Mouse (Mus musculus): Measurements from ENCODE around the gene Rexo1. TPM values are rescaled to one million over a fixed set of nuclear protein-coding genes. Genes with fewer than 3 reads are reported as not detected.

The Rexo1 gene
- total and polyA plus RNA-seq, 2 experiments from 2014 or later: 27.6 to 51.0 TPM

- Histone ChIP-seq H3K9ac (replicated peaks; ENCODE audit: low read length) (no peak overlapping the region), H3K4me1 (ENCODE audit: insufficient read depth, low read length) (no peaks in the 10 kb centered on the region), H3K4me2 (ENCODE audit: low read depth, low read length) (no peak overlapping the region), H3K27ac (no peak overlapping the region), H3K27me3 (ENCODE audit: insufficient read depth, low read length) (no peaks in the 10 kb centered on the region), H3K9me3 (ENCODE audit: low read length) (no peaks in the 10 kb centered on the region), H3K4me3 (ENCODE audit: low read length) (no peak overlapping the region), H3K36me3 (ENCODE audit: insufficient read depth, low read length) (peaks cover 72% of the 10 kb centered on the region)
- ATAC-seq (no peak), DNase-seq (ENCODE audit: low spot score) (no peak)
- TF ChIP-seq CTCF (IDR thresholded peaks at IDR 0.05; ENCODE audit: low read depth): no peak
- 92% methylated on average over 4 of the region's 4 CpGs for WGBS
Measured at GRCm38 (mm10) chr10:80546945-80547344, 14.4 kb downstream of the Rexo1 start.

- Histone ChIP-seq H3K4me2 (ENCODE audit: low read depth, low read length) (no peak overlapping the region), H3K27me3 (ENCODE audit: insufficient read depth, low read length) (no peaks in the 10 kb centered on the region), H3K4me1 (ENCODE audit: insufficient read depth, low read length) (no peaks in the 10 kb centered on the region), H3K4me3 (ENCODE audit: low read length) (no peak overlapping the region), H3K36me3 (ENCODE audit: insufficient read depth, low read length) (peaks cover 84% of the 10 kb centered on the region), H3K27ac (no peak overlapping the region), H3K9me3 (ENCODE audit: low read length) (no peaks in the 10 kb centered on the region), H3K9ac (replicated peaks; ENCODE audit: low read length) (no peak overlapping the region)
- DNase-seq (ENCODE audit: low spot score) (no peak), ATAC-seq (no peak)
- TF ChIP-seq CTCF (IDR thresholded peaks at IDR 0.05; ENCODE audit: low read depth): no peak
- WGBS: 92% methylated on average over 8 of the region's 8 CpGs
Measured at GRCm38 (mm10) chr10:80545590-80545989, 15.8 kb downstream of the Rexo1 start.

- TF ChIP-seq CTCF (IDR thresholded peaks at IDR 0.05; ENCODE audit: low read depth): no peak
- H3K4me2 ChIP-seq (ENCODE audit: low read depth, low read length): no peak overlapping the region
- H3K36me3 ChIP-seq (ENCODE audit: insufficient read depth, low read length): peaks cover 69% of the 10 kb centered on the region
- WGBS: 95% methylated on average over 14 of the region's 14 CpGs
- ATAC-seq (no peak), DNase-seq (ENCODE audit: low spot score) (no peak)
- no peak overlapping the region for H3K4me3 ChIP-seq (ENCODE audit: low read length)
- no peaks in the 10 kb centered on the region for H3K4me1 ChIP-seq (ENCODE audit: insufficient read depth, low read length)
- H3K27ac ChIP-seq: no peak overlapping the region
- no peaks in the 10 kb centered on the region for H3K27me3 ChIP-seq (ENCODE audit: insufficient read depth, low read length)
- no peak overlapping the region for H3K9ac ChIP-seq (replicated peaks; ENCODE audit: low read length)
- no peaks in the 10 kb centered on the region for H3K9me3 ChIP-seq (ENCODE audit: low read length)
Measured at GRCm38 (mm10) chr10:80543873-80544272, 17.5 kb downstream of the Rexo1 start.

- DNase-seq (ENCODE audit: low spot score) (no peak), ATAC-seq (no peak)
- Histone ChIP-seq H3K36me3 (ENCODE audit: insufficient read depth, low read length) (peaks cover 36% of the 10 kb centered on the region), H3K4me3 (ENCODE audit: low read length) (no peak overlapping the region), H3K4me1 (ENCODE audit: insufficient read depth, low read length) (no peaks in the 10 kb centered on the region), H3K4me2 (ENCODE audit: low read depth, low read length) (no peak overlapping the region), H3K9me3 (ENCODE audit: low read length) (no peaks in the 10 kb centered on the region), H3K27me3 (ENCODE audit: insufficient read depth, low read length) (peaks cover 12% of the 10 kb centered on the region; the same call in 1 of the 2 replicates), H3K9ac (replicated peaks; ENCODE audit: low read length) (no peak overlapping the region), H3K27ac (no peak overlapping the region)
- whole genome bisulfite sequencing: 48% methylated on average over 5 of the region's 5 CpGs
- no peak for TF ChIP-seq CTCF (IDR thresholded peaks at IDR 0.05; ENCODE audit: low read depth)
Measured at GRCm38 (mm10) chr10:80539493-80539892, 21.9 kb downstream of the Rexo1 start.

DNA sequence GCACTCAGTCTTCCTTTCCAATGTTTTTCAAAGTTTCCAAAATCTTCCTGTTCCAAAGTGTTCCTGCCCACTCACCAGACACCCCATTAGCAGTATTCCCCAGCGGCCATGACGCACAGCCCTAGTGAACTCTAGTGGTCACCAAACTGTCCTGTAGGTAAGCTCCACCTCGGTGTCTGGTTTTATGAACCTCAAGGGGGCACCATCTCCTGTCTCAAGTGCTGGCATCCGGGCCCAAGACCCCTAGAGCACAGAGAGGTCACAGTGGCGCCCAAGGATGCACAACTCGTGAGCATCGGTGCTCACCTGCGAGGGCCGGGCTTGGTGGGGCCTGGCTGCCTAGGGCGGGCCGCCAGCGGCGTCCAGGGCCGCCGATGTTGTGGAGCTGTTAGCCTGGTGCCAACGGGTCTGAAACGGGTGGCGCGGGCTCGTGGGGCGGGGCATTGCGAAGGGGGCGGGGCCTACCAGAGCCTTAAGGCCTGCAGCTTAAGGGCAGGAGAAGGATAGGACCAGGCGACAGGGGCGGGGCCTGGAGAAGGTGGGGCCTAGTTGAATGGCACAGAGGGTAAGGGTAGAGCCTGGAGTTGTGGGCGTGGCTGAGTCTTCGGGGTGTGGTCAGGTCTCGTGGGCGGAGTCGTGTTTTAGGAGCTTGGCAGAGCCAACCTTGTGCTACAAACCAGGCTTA is 22.5 kb downstream of the Rexo1 start, which contains the start of gene Atp8b3:
Atp8b3 (minus strand) TSS at position 415 of the 685 bp plus-strand sequence.
- H3K9me3 ChIP-seq (ENCODE audit: low read length): no peaks in the 10 kb centered on the region
- peaks cover 12% of the 10 kb centered on the region; the same call in 1 of the 2 replicates for H3K27me3 ChIP-seq (ENCODE audit: insufficient read depth, low read length)
- H3K4me1 ChIP-seq (ENCODE audit: insufficient read depth, low read length): no peaks in the 10 kb centered on the region
- 3% methylated on average over 30 of the region's 30 CpGs for WGBS
- no peak within 1 kb of the TSS for H3K27ac ChIP-seq
- H3K36me3 ChIP-seq (ENCODE audit: insufficient read depth, low read length): peaks cover 30% of the 10 kb centered on the region
- DNase-seq (ENCODE audit: low spot score) (peak; percentile 62), ATAC-seq (peak; percentile 76)
- peak within 1 kb of the TSS; percentile 36; the same call in 1 of the 2 replicates for H3K4me2 ChIP-seq (ENCODE audit: low read depth, low read length)
- TF ChIP-seq CTCF (IDR thresholded peaks at IDR 0.05; ENCODE audit: low read depth): peak; percentile 39; the same call in 1 of the 2 replicates
- no peak within 1 kb of the TSS for H3K9ac ChIP-seq (replicated peaks; ENCODE audit: low read length)
- no peak within 1 kb of the TSS for H3K4me3 ChIP-seq (ENCODE audit: low read length)

DNA sequence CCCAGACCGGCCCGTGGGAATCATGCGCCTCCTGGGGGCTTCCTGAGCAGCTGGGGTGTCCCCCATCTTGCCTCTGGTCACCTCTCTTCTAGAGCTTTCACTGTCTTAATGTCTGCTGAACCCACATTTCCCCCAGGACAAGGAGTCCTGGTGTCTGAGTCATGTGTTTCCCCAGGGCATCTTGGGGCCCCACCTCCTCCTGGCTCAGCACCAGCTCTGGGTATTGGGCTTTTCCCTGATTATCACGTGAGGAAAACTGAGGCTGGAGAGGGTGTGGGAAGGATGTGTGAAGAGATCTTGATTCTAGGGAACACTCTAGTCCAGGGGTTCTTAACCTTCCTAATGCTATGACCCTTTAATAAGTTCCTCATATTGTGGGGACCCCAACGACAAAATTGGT is 23.2 kb downstream of the Rexo1 start:
- Histone ChIP-seq H3K27me3 (ENCODE audit: insufficient read depth, low read length) (peaks cover 12% of the 10 kb centered on the region; the same call in 1 of the 2 replicates), H3K27ac (no peak overlapping the region), H3K9ac (replicated peaks; ENCODE audit: low read length) (no peak overlapping the region), H3K4me1 (ENCODE audit: insufficient read depth, low read length) (no peaks in the 10 kb centered on the region), H3K4me3 (ENCODE audit: low read length) (no peak overlapping the region), H3K9me3 (ENCODE audit: low read length) (no peaks in the 10 kb centered on the region), H3K4me2 (ENCODE audit: low read depth, low read length) (no peak overlapping the region), H3K36me3 (ENCODE audit: insufficient read depth, low read length) (peaks cover 23% of the 10 kb centered on the region)
- WGBS: 64% methylated on average over 5 of the region's 5 CpGs
- ATAC-seq (no peak), DNase-seq (ENCODE audit: low spot score) (no peak)
- no peak for TF ChIP-seq CTCF (IDR thresholded peaks at IDR 0.05; ENCODE audit: low read depth)

DNA sequence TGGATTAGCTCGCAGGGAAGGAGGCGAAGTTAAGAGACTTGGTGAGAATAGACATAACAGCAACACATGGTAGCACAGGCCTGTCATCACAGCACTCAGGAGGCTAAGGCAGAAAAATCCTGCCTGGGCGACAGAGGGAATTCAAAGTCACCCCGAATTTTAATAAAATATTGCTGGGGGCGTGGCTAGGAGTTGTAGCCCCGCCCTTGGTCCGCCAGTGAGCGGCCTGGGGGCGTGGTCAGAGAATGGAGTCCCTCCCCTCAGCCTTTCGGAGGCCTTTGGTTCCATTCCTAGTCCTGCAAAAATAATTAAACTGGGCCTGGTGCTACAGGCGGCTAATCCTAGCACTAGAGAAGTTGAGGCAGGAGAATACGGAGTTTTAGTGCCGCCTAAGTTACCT is 25.6 kb downstream of the Rexo1 start:
- Histone ChIP-seq H3K36me3 (ENCODE audit: insufficient read depth, low read length) (no peaks in the 10 kb centered on the region), H3K27ac (no peak overlapping the region), H3K4me2 (ENCODE audit: low read depth, low read length) (peak overlapping the region; percentile 23), H3K9ac (replicated peaks; ENCODE audit: low read length) (no peak overlapping the region), H3K4me1 (ENCODE audit: insufficient read depth, low read length) (no peaks in the 10 kb centered on the region), H3K4me3 (ENCODE audit: low read length) (no peak overlapping the region), H3K9me3 (ENCODE audit: low read length) (no peaks in the 10 kb centered on the region), H3K27me3 (ENCODE audit: insufficient read depth, low read length) (peaks cover 12% of the 10 kb centered on the region; the same call in 1 of the 2 replicates)
- DNase-seq (ENCODE audit: low spot score): no peak
- ATAC-seq: no peak
- no peak for TF ChIP-seq CTCF (IDR thresholded peaks at IDR 0.05; ENCODE audit: low read depth)
- WGBS: 15% methylated on average over 13 of the region's 13 CpGs
